8 mouse cellular contexts compared by ENCODE assay signal in genomic region chr10:80703643-80704042, GRCm38 (mm10). TPM values are rescaled to one million over a fixed set of nuclear protein-coding genes. Genes with fewer than 3 reads are reported as not detected.
A peak's percentile ranks its signal among the peaks of the same experiment; 100 is the strongest.
DNase-seq lines count a peak whose midpoint lies in the region; ATAC-seq and TF ChIP-seq lines count a peak whose summit lies in the region.

No protein-coding gene starts in this region.

- TF ChIP-seq POLR2A in heart, adult 2 months (IDR thresholded peaks at IDR 0.05; ENCODE audit: insufficient read depth, low read depth, low read length) = no peak

- no peaks in the 10 kb centered on the region for H3K9me3 ChIP-seq in heart, embryonic 15.5 days (replicated peaks)
- no peaks in the 10 kb centered on the region for H3K9me3 ChIP-seq in G1E (replicated peaks)
- no peaks in the 10 kb centered on the region for H3K9me3 ChIP-seq in forebrain, embryonic 16.5 days (ENCODE audit: control insufficient read depth, low read length)
- H3K9me3 ChIP-seq in midbrain, embryonic 10.5 days (replicated peaks) = no peaks in the 10 kb centered on the region

- H3K36me3 ChIP-seq in heart, embryonic 15.5 days = peaks cover 21% of the 10 kb centered on the region
- no peaks in the 10 kb centered on the region for H3K36me3 ChIP-seq in heart, adult 2 months (ENCODE audit: control insufficient read depth, insufficient read depth, low read length)
- peaks cover 65% of the 10 kb centered on the region for H3K36me3 ChIP-seq in G1E (replicated peaks)
- H3K36me3 ChIP-seq in forebrain, embryonic 16.5 days (ENCODE audit: control insufficient read depth, insufficient read depth) = peaks cover 15% of the 10 kb centered on the region
- H3K36me3 ChIP-seq in midbrain, embryonic 10.5 days = peaks cover 34% of the 10 kb centered on the region

- intact Hi-C loops in heart, adult 2 months (cut with DNase I) = loop anchor here (2.0 to 5.0 kb wide), 2 partner anchors 37 to 271 kb away; partner anchors contain the start of gene Tcf3

- no peak for ATAC-seq in heart, embryonic 15.5 days (replicated peaks; ENCODE audit: insufficient number of reproducible peaks, insufficient read depth, low FRiP score, low read depth)
- ATAC-seq in G1E (ENCODE audit: extremely low read depth, insufficient number of reproducible peaks, low FRiP score, poor library complexity, severe bottlenecking) = no peak
- ATAC-seq in forebrain, embryonic 16.5 days = no peak

- TF ChIP-seq CTCF in heart, adult 2 months (IDR thresholded peaks at IDR 0.05) = no peak
- TF ChIP-seq CTCF in G1E (IDR thresholded peaks at IDR 0.05; ENCODE audit: low read depth, low read length) = no peak

- WGBS in heart, embryonic 15.5 days = 74% methylated on average over 5 of the region's 5 CpGs
- WGBS in heart, adult 2 months = 93% methylated on average over 5 of the region's 5 CpGs
- 93% methylated on average over 5 of the region's 5 CpGs for WGBS in forebrain, embryonic 16.5 days
- WGBS in midbrain, embryonic 10.5 days = 96% methylated on average over 5 of the region's 5 CpGs

- DNase-seq in heart, adult 2 months = no peak
- no peak for DNase-seq in G1E (ENCODE audit: low spot score)
- DNase-seq in midbrain, embryonic 10.5 days (ENCODE audit: low spot score) = no peak
- DNase-seq in urinary bladder, postnatal 36 days (ENCODE audit: low spot score in 2 of 2) = no peak
- no peak for DNase-seq in layer of hippocampus, postnatal 25 days (ENCODE audit: extremely low spot score in 1 of 2, low spot score in 1 of 2)
- DNase-seq in frontal cortex, postnatal 14 days (ENCODE audit: low spot score in 2 of 2) = no peak

- no peak overlapping the region for H3K27ac ChIP-seq in heart, embryonic 15.5 days
- no peak overlapping the region for H3K27ac ChIP-seq in heart, adult 2 months
- H3K27ac ChIP-seq in forebrain, embryonic 16.5 days (ENCODE audit: low read length) = no peak overlapping the region
- peak overlapping the region; percentile 86 for H3K27ac ChIP-seq in midbrain, embryonic 10.5 days (replicated peaks)

- H3K79me2 ChIP-seq in heart, adult 2 months (replicated peaks; ENCODE audit: control insufficient read depth, insufficient read depth, low read length) = no peaks in the 10 kb centered on the region

- H3K9ac ChIP-seq in heart, embryonic 15.5 days = 0 out of 2 replicates have a peak overlapping the region, but pooled peaks have one; percentile 69
- no peak overlapping the region for H3K9ac ChIP-seq in heart, adult 2 months (ENCODE audit: low read depth, low read length)
- H3K9ac ChIP-seq in forebrain, embryonic 16.5 days (replicated peaks; ENCODE audit: low read depth, low read length) = peak overlapping the region; percentile 42; the same call in 1 of the 2 replicates

- H3K27me3 ChIP-seq in heart, embryonic 15.5 days = no peaks in the 10 kb centered on the region
- no peaks in the 10 kb centered on the region for H3K27me3 ChIP-seq in heart, adult 2 months (ENCODE audit: control insufficient read depth, insufficient read depth, low read length)
- no peaks in the 10 kb centered on the region for H3K27me3 ChIP-seq in G1E (ENCODE audit: insufficient read depth, low read length)
- H3K27me3 ChIP-seq in forebrain, embryonic 16.5 days (replicated peaks; ENCODE audit: control insufficient read depth, insufficient read depth, low read length) = no peaks in the 10 kb centered on the region
- H3K27me3 ChIP-seq in midbrain, embryonic 10.5 days (ENCODE audit: low read depth, poor library complexity, severe bottlenecking) = no peaks in the 10 kb centered on the region

- peak overlapping the region; percentile 92 for H3K4me2 ChIP-seq in heart, embryonic 15.5 days
- H3K4me2 ChIP-seq in forebrain, embryonic 16.5 days (ENCODE audit: low read length) = peak overlapping the region; percentile 76

- TF ChIP-seq EP300 in heart, adult 2 months (IDR thresholded peaks at IDR 0.05; ENCODE audit: insufficient read depth, low read depth, low read length) = no peak

- peaks cover 33% of the 10 kb centered on the region for H3K4me1 ChIP-seq in heart, embryonic 15.5 days (replicated peaks)
- no peaks in the 10 kb centered on the region; the same call in 1 of the 2 replicates for H3K4me1 ChIP-seq in heart, adult 2 months (ENCODE audit: control insufficient read depth, insufficient read depth, low read length)
- peaks cover 64% of the 10 kb centered on the region for H3K4me1 ChIP-seq in G1E (ENCODE audit: insufficient read depth, low read depth, low read length)
- H3K4me1 ChIP-seq in forebrain, embryonic 16.5 days (replicated peaks; ENCODE audit: control insufficient read depth, insufficient read depth, low read length) = peaks cover 30% of the 10 kb centered on the region
- H3K4me1 ChIP-seq in midbrain, embryonic 10.5 days = peaks cover 42% of the 10 kb centered on the region

- H3K4me3 ChIP-seq in heart, embryonic 15.5 days = no peak overlapping the region
- H3K4me3 ChIP-seq in heart, adult 2 months = no peak overlapping the region
- H3K4me3 ChIP-seq in G1E (ENCODE audit: low read depth, low read length) = peak overlapping the region; percentile 75; the same call in 1 of the 2 replicates
- H3K4me3 ChIP-seq in forebrain, embryonic 16.5 days (replicated peaks; ENCODE audit: low read length) = no peak overlapping the region; the same call in 1 of the 2 replicates
- peak overlapping the region; percentile 70; the same call in 1 of the 2 replicates for H3K4me3 ChIP-seq in midbrain, embryonic 10.5 days

RNA-seq across cellular contexts. Expression of gene Izumo4, which starts 1.7 kb away (rescaled TPM):
- polyA plus RNA-seq in heart, embryonic 15.5 days (2015; fragmentation: Nextera tagmentation; extraction: Ambion mirVana) = 10.4 and 14.6 TPM in 2 replicates
- total RNA-seq in heart, adult 2 months (2021) = 1 to 10 TPM; 3.4 to 3.8 TPM
- polyA plus RNA-seq in heart, adult 2 months (2012; rRNA removed) = 13.3 and 15.6 TPM in 2 replicates
- total RNA-seq in G1E (2014; fragmentation: Nextera tagmentation) (2.3 and 7.4 TPM in 2 replicates), G1E (2017) (5.9 and 10.3 TPM in 2 replicates)
- 7.5 and 8.2 TPM in 2 replicates for polyA plus RNA-seq in G1E (2012)
- 32.5 and 44.1 TPM in 2 replicates for polyA plus RNA-seq in forebrain, embryonic 16.5 days (2015; fragmentation: Nextera tagmentation; extraction: Ambion mirVana)
- polyA plus RNA-seq in midbrain, embryonic 10.5 days (2016; fragmentation: Nextera tagmentation; extraction: Ambion mirVana) = 8.9 and 15.7 TPM in 2 replicates
- total RNA-seq in layer of hippocampus, postnatal 25 days (2021) = 10 to 100 TPM; 46.4 to 61.7 TPM

RNA-seq across cellular contexts. Expression of gene Mob3a, which starts 1.9 kb away (rescaled TPM):
- 22.1 and 33.6 TPM in 2 replicates for polyA plus RNA-seq in heart, embryonic 15.5 days (2015; fragmentation: Nextera tagmentation; extraction: Ambion mirVana)
- total RNA-seq in heart, adult 2 months (2021) = 1 to 10 TPM; 7.4 to 7.6 TPM
- polyA plus RNA-seq in heart, adult 2 months (2012; rRNA removed) = 11.7 and 13.6 TPM in 2 replicates
- total RNA-seq in G1E (2014; fragmentation: Nextera tagmentation) (44.4 and 52.8 TPM in 2 replicates), G1E (2017) (53.8 and 61.8 TPM in 2 replicates)
- polyA plus RNA-seq in G1E (2012) = 45.8 and 54.2 TPM in 2 replicates
- polyA plus RNA-seq in forebrain, embryonic 16.5 days (2015; fragmentation: Nextera tagmentation; extraction: Ambion mirVana) = 56.9 and 59.4 TPM in 2 replicates
- 69.9 and 73.9 TPM in 2 replicates for polyA plus RNA-seq in midbrain, embryonic 10.5 days (2016; fragmentation: Nextera tagmentation; extraction: Ambion mirVana)
- 10 to 100 TPM; 13.0 to 13.6 TPM for total RNA-seq in layer of hippocampus, postnatal 25 days (2021)

RNA-seq across cellular contexts. Expression of gene Mknk2, which starts 25.7 kb away (rescaled TPM):
- 70.8 and 99.5 TPM in 2 replicates for polyA plus RNA-seq in heart, embryonic 15.5 days (2015; fragmentation: Nextera tagmentation; extraction: Ambion mirVana)
- total RNA-seq in heart, adult 2 months (2021) = 100 to 1,000 TPM; 176 to 229 TPM
- 199 and 208 TPM in 2 replicates for polyA plus RNA-seq in heart, adult 2 months (2012; rRNA removed)
- total RNA-seq in G1E (2014; fragmentation: Nextera tagmentation) (127 and 140 TPM in 2 replicates), G1E (2017) (70.4 and 72.2 TPM in 2 replicates)
- polyA plus RNA-seq in G1E (2012) = 455 and 521 TPM in 2 replicates
- 57.1 and 61.2 TPM in 2 replicates for polyA plus RNA-seq in forebrain, embryonic 16.5 days (2015; fragmentation: Nextera tagmentation; extraction: Ambion mirVana)
- 82.7 and 84.7 TPM in 2 replicates for polyA plus RNA-seq in midbrain, embryonic 10.5 days (2016; fragmentation: Nextera tagmentation; extraction: Ambion mirVana)
- 10 to 100 TPM; 45.0 to 50.9 TPM for total RNA-seq in layer of hippocampus, postnatal 25 days (2021)

RNA-seq across cellular contexts. Expression of gene Ap3d1, which starts 38.4 kb away (rescaled TPM):
- 45.0 and 51.4 TPM in 2 replicates for polyA plus RNA-seq in heart, embryonic 15.5 days (2015; fragmentation: Nextera tagmentation; extraction: Ambion mirVana)
- total RNA-seq in heart, adult 2 months (2021) = 10 to 100 TPM; 40.2 to 42.6 TPM
- polyA plus RNA-seq in heart, adult 2 months (2012; rRNA removed) = 52.9 and 66.5 TPM in 2 replicates
- 121 and 133 TPM in 2 replicates for total RNA-seq in G1E (2014; fragmentation: Nextera tagmentation)
- total RNA-seq in G1E (2017) = 72.3 and 88.3 TPM in 2 replicates
- polyA plus RNA-seq in G1E (2012) = 37.4 and 39.4 TPM in 2 replicates
- polyA plus RNA-seq in forebrain, embryonic 16.5 days (2015; fragmentation: Nextera tagmentation; extraction: Ambion mirVana) = 101 and 102 TPM in 2 replicates
- polyA plus RNA-seq in midbrain, embryonic 10.5 days (2016; fragmentation: Nextera tagmentation; extraction: Ambion mirVana) = 57.1 and 62.5 TPM in 2 replicates
- total RNA-seq in layer of hippocampus, postnatal 25 days (2021) = 100 to 1,000 TPM; 128 to 143 TPM

RNA-seq across cellular contexts. Expression of gene Btbd2, which starts 46.8 kb away (rescaled TPM):
- polyA plus RNA-seq in heart, embryonic 15.5 days (2015; fragmentation: Nextera tagmentation; extraction: Ambion mirVana) = 45.4 and 64.8 TPM in 2 replicates
- 10 to 100 TPM; 43.7 to 44.2 TPM for total RNA-seq in heart, adult 2 months (2021)
- 57.3 and 60.1 TPM in 2 replicates for polyA plus RNA-seq in heart, adult 2 months (2012; rRNA removed)
- total RNA-seq in G1E (2014; fragmentation: Nextera tagmentation) (11.1 and 19.7 TPM in 2 replicates), G1E (2017) (17.9 and 19.2 TPM in 2 replicates)
- polyA plus RNA-seq in G1E (2012) = 96.3 and 102 TPM in 2 replicates
- polyA plus RNA-seq in forebrain, embryonic 16.5 days (2015; fragmentation: Nextera tagmentation; extraction: Ambion mirVana) = 75.2 and 79.7 TPM in 2 replicates
- polyA plus RNA-seq in midbrain, embryonic 10.5 days (2016; fragmentation: Nextera tagmentation; extraction: Ambion mirVana) = 70.3 and 75.2 TPM in 2 replicates
- 100 to 1,000 TPM; 103 to 107 TPM for total RNA-seq in layer of hippocampus, postnatal 25 days (2021)

Comparison
In these comparisons a context has a peak if more than half of its experiments do, and no peak if none do; other contexts are left out.
1. H3K4me3 ChIP-seq: peak in G1E (single experiment) and midbrain, embryonic 10.5 days (single experiment); none in heart, embryonic 15.5 days (single experiment), heart, adult 2 months (single experiment) and forebrain, embryonic 16.5 days (single experiment).